Mouse (Mus musculus) embryonic facial prominence, embryonic 10.5 days (tissue): ENCODE measurements at regions not wholly inside any gene's neighbourhood (a gene's known extent, or its start where the extent isn't known, plus 50 kb on each side); places are given as distances from the start of the nearest gene placed in this dataset.

ENCODE experiments used
- DNase-seq: peaks from one replicate; pipeline ENCODE4 v3.0.0-alpha.2; 2017; ENCODE audit warnings: low spot score
- H3K27ac ChIP-seq: fragments of 300-500 bp; sonication (generic); replicated peaks from 2 replicates; pipeline ENCODE4 v1.5.1; 2016; ENCODE audit warnings: mild to moderate bottlenecking
- H3K27me3 ChIP-seq: fragments of 300-500 bp; sonication (generic); replicated peaks from 2 replicates; pipeline ENCODE4 v1.6.1; 2016; ENCODE audit warnings: low read depth, mild to moderate bottlenecking; ENCODE audit not compliant: poor library complexity, severe bottlenecking
- H3K36me3 ChIP-seq: fragments of 300-500 bp; sonication (generic); replicated peaks from 2 replicates; pipeline ENCODE4 v1.6.1; 2016; ENCODE audit warnings: mild to moderate bottlenecking, moderate library complexity
- H3K4me1 ChIP-seq: fragments of 300-500 bp; sonication (generic); 2 replicates; pipeline ENCODE4 v1.6.1; 2016
- H3K4me3 ChIP-seq: fragments of 300-500 bp; sonication (generic); 2 replicates; pipeline ENCODE4 v1.5.1; 2016; ENCODE audit warnings: mild to moderate bottlenecking, moderate library complexity
- H3K9me3 ChIP-seq: fragments of 300-500 bp; sonication (generic); 2 replicates; pipeline ENCODE4 v1.6.1; 2016; ENCODE audit warnings: mild to moderate bottlenecking
- WGBS: fragments of 180-500 bp; shearing (Covaris S2); methylation state at CpG from one replicate; pipeline ENCODE4 v1.1.7; 2016; 5-methylcytosine and 5-hydroxymethylcytosine counted together

DNA sequence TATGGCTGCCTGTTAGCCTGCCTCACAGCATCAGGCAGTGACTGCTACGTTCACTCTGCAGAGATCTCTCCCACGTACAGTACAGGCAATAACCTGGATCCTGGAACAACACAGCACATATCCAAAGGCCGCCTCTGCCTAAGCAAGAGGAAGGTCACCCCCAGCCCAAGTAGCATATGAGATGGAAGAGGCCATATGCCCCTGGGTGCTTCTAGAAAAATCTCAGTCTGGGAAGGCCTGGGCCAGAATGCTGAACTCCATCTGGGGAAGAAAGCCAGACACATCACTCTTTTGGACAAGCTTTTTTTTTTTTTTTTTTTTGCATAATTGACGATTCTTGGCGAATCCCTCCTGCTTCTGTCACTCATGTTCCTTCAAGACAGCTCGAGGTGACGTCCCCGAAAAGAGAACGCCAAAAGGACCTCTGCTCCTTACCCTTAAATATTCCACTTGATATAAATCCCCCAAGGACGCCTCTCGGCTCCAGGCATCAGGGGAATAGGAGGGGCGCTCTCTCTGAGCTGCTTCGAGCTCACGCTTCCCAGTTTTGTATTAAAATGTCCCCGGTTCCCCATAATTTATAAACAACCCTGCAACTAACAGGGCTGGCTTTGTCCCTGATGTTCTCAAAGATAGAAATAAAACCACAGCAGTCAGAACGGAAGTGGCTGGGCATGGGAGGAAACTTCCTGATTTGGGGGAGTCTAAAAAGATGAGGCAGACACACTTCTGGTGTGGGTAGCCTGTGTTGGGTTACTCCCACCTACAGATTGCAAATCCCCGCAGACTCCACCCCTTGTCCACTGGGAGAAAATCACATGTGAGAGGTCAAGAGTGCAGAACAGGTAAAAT is 150.4 kb downstream of the Cryba4 start:
- no peak for DNase-seq
- H3K27me3 ChIP-seq = peaks cover 20% of the 10 kb centered on the region; the same call in 1 of the 2 replicates
- H3K9me3 ChIP-seq = no peaks in the 10 kb centered on the region
- H3K4me1 ChIP-seq = no peaks in the 10 kb centered on the region
- H3K4me3 ChIP-seq = no peak overlapping the region
- WGBS = 82% methylated on average over 17 of the region's 17 CpGs
- H3K27ac ChIP-seq = no peak overlapping the region
- H3K36me3 ChIP-seq = no peaks in the 10 kb centered on the region

DNA sequence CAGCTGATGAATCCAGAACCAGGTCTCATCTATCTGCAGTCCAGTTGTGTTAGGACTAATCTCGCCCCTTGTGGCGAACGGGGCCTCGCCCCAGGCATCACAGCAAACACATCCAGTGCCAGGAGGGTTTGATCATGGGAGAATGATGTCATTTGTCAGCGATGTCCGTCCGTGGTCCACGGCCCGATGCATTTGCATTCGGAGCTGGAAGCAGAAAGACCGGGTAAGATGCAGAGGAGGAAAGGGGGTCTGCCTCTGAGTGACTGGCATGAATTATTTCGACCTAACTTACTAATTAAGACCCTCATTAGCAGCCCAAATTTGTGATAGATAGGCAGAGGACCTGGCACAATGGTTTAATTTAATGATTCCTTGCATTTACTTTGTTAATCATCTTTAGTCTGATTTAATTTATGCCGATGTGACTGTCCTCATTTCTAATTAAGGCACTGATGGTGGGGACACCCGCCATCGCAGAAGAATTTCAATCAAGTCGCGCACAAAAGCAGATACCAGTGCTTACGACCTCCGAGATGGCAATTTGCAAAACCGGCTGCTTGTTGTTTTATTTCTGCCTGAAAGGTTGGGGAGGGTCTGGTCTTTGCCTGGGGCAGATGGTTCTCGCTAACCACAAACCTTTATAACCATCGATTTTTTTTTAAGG is 141.9 kb downstream of the Cryba4 start:
- WGBS = 69% methylated on average over 22 of the region's 22 CpGs
- H3K9me3 ChIP-seq = no peaks in the 10 kb centered on the region
- H3K4me3 ChIP-seq = no peak overlapping the region
- no peak overlapping the region for H3K27ac ChIP-seq
- DNase-seq = no peak
- peaks cover 19% of the 10 kb centered on the region for H3K4me1 ChIP-seq
- no peaks in the 10 kb centered on the region for H3K36me3 ChIP-seq
- no peaks in the 10 kb centered on the region for H3K27me3 ChIP-seq

DNA sequence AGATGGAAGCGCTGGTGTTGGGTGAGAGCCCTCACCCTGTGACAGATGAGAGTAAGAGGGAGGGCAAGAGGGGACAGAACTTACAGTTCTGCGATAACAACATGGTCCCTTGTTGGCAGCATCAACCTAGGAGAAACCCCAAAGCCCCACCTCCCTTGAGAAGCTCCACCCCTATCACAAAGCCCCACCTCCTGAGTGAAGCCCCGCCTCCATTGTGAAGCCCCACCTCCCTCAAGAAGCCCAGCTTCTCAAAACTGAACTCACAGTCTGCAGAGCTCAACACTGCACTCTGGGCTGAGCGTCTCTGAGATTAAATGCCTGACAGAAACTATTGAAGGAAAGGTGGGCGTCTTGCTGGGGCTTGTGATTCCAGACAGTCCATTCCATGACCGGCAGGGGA is 131.6 kb downstream of the Cryba4 start:
- peaks cover 20% of the 10 kb centered on the region for H3K4me1 ChIP-seq
- H3K36me3 ChIP-seq = no peaks in the 10 kb centered on the region
- H3K27ac ChIP-seq = no peak overlapping the region
- no peaks in the 10 kb centered on the region for H3K9me3 ChIP-seq
- no peak overlapping the region for H3K4me3 ChIP-seq
- no peak for DNase-seq
- 72% methylated on average over 6 of the region's 6 CpGs for WGBS
- peaks cover 24% of the 10 kb centered on the region for H3K27me3 ChIP-seq

DNA sequence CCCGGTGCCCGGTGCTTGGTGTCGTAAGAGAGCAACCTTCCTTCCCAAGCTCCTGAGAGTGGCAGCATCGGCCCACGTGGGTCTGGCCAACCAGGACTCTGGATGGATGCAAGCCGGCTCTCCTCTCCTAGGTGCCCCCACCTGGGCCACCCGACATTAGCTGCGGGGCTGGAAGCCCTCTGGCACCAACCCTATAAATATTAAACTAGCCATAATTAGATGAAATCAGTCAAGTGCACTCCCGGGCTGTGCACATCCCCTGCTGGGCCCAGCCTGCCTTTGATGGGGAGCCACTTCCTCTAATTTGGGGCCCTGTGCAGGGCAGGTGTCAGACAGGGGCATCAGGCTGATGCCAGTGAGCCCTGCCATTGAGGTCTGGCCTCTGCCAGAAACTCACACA is 130.8 kb downstream of the Cryba4 start:
- no peak overlapping the region for H3K4me3 ChIP-seq
- H3K27me3 ChIP-seq = peaks cover 24% of the 10 kb centered on the region
- DNase-seq = no peak
- H3K36me3 ChIP-seq = no peaks in the 10 kb centered on the region
- no peaks in the 10 kb centered on the region for H3K9me3 ChIP-seq
- WGBS = 79% methylated on average over 9 of the region's 9 CpGs
- peaks cover 20% of the 10 kb centered on the region for H3K4me1 ChIP-seq
- no peak overlapping the region for H3K27ac ChIP-seq

DNA sequence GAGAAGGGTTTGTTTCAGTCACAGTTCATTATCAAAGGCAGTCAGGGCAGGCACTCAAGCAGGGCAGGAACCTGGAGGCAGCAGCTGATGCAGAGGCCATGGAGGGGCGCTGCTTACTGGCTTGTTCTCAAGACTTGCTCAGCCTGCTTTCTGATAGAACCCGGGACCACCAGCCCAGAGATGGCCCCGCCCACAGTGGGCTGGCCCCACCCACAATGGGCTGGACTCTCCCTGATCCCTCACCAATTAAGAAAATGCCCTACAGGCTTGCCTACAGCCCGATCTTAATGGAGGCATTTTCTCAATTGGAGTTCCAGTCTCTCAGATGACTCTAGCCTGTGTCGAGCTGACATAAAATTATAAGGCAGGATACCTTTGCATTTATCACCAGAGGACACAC is 129.7 kb downstream of the Cryba4 start:
- peak; percentile 49 for DNase-seq
- Histone ChIP-seq H3K4me1 (peaks cover 20% of the 10 kb centered on the region), H3K27ac (no peak overlapping the region), H3K36me3 (no peaks in the 10 kb centered on the region), H3K9me3 (no peaks in the 10 kb centered on the region), H3K4me3 (no peak overlapping the region), H3K27me3 (peaks cover 24% of the 10 kb centered on the region)
- WGBS = 13% methylated on average over 5 of the region's 5 CpGs

DNA sequence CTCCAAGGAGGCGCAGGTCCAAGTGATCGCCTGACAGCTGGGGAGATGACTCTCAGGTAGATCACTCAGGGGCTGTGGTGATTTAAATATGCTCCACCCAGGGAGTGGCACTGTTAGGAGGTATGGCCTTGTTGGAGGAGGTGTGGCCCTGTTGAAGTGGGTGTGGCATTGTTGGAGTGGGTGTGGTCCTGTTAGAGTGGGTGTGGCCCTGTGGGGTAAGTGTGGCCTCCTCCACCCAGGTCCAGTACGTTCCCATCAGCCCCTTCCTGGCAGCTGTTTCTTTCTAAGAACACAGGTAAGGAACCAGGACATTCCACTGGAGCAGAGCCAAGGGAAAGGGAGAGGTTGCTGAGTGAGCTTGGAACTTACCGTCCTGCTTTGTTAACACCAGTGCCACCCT is 125.1 kb downstream of the Cryba4 start:
- Histone ChIP-seq H3K27ac (no peak overlapping the region), H3K36me3 (no peaks in the 10 kb centered on the region), H3K4me1 (peaks cover 21% of the 10 kb centered on the region), H3K4me3 (no peak overlapping the region), H3K27me3 (peaks cover 16% of the 10 kb centered on the region; the same call in 1 of the 2 replicates), H3K9me3 (no peaks in the 10 kb centered on the region)
- DNase-seq = no peak
- whole genome bisulfite sequencing = 86% methylated on average over 4 of the region's 4 CpGs

DNA sequence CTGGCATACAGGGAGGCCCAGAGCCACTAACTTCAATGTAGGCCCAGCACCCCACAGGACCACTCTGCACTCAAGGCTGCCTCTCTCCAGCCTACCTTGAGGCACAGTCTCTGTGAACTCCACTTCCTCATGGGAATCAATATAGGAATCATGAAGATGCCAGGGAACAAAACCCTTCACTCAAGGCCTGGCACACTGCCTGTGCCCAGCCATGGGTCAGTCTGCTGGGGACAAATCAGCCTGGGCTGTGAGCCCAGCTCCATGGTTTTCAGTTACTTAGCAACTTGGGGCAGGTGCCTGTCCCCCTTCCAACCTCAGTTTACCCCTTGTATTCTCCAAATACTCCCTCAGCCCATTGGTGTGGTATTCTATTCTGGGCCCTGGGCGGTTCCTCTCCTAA is 119.6 kb downstream of the Cryba4 start:
- Histone ChIP-seq H3K27me3 (peaks cover 13% of the 10 kb centered on the region; the same call in 1 of the 2 replicates), H3K27ac (no peak overlapping the region), H3K36me3 (no peaks in the 10 kb centered on the region), H3K9me3 (no peaks in the 10 kb centered on the region), H3K4me1 (peaks cover 27% of the 10 kb centered on the region), H3K4me3 (no peak overlapping the region)
- WGBS = 84% methylated on average over 1 of the region's 1 CpGs
- DNase-seq = no peak

DNA sequence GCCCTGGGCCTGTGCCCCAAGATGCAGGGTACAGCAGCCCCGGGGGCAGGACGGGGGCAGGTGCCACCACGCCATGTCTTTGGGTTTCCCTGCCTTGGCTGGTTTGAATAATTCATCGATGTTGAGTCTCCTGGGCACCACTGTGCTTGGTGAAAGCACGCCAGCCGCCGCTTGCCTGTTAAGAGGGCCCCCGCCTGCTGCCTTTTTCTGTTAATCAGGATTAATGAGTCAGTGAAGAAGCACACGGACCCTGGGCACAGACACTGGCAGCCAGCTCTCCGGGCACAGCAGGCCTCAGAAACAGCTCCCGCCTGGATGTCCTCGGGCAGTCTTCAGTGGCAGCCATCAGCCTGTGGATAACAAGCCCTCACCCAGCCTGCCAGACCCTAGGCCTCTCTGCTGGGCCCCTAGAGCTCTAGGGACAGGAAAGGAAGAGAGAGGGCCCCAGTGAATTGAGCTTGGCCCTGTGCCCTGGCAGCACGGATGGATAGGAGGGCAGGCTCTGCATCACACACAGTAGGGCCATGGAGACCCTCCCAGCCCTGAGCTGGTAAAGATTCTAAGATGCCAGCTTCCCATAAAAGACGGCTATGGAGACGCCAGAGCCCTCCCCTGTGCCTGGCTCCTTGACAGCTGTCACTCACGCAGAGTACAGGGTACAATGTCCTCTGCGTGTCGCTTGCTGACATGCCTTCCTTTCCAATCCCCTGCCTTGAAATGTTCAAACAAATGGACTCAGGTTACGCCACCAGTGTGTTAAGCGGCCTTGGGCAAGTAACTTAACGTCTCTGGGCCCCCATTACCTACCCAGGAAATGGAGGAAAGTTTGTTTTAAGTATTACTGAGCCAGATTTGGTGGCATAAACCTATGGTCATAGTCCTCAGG is 118.4 kb downstream of the Cryba4 start:
- Histone ChIP-seq H3K36me3 (no peaks in the 10 kb centered on the region), H3K27ac (0 out of 2 replicates have a peak overlapping the region, but pooled peaks have one; percentile 54), H3K4me3 (no peak overlapping the region), H3K27me3 (peaks cover 13% of the 10 kb centered on the region; the same call in 1 of the 2 replicates), H3K9me3 (no peaks in the 10 kb centered on the region), H3K4me1 (peaks cover 27% of the 10 kb centered on the region)
- no peak for DNase-seq
- WGBS = 73% methylated on average over 21 of the region's 21 CpGs

- 37% methylated on average over 12 of the region's 14 CpGs for WGBS
- H3K4me1 ChIP-seq = peaks cover 29% of the 10 kb centered on the region
- no peak overlapping the region for H3K27ac ChIP-seq
- H3K9me3 ChIP-seq = no peaks in the 10 kb centered on the region
- H3K4me3 ChIP-seq = no peak overlapping the region
- H3K27me3 ChIP-seq = peaks cover 13% of the 10 kb centered on the region; the same call in 1 of the 2 replicates
- DNase-seq = no peak
- no peaks in the 10 kb centered on the region for H3K36me3 ChIP-seq
These were observed 115.7 kb downstream of the Cryba4 start for GRCm38 (mm10) chr5:112136646-112137045.

DNA sequence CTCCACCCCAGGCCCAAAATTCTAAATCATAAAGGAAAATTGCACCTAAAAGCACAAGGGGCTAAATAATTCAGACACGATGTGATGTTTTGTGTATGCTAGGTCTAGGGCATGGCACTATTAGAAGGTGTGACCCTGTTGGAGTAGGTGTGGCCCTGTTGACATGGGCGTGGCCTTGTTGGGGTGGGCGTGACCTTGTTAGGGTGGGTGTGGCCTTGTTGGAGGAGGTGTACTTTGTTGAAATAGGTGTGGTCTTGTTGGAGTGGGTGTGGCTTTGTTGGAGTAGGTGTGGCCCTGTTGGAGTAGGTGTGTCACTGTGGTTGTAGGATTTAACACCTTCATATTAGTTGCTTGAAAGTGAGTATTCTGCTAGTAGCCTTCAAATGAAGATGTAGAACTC is 114.1 kb downstream of the Cryba4 start:
- Histone ChIP-seq H3K4me1 (peaks cover 29% of the 10 kb centered on the region), H3K9me3 (no peaks in the 10 kb centered on the region), H3K4me3 (no peak overlapping the region), H3K27me3 (peaks cover 13% of the 10 kb centered on the region; the same call in 1 of the 2 replicates), H3K36me3 (no peaks in the 10 kb centered on the region), H3K27ac (no peak overlapping the region)
- 81% methylated on average over 3 of the region's 3 CpGs for WGBS
- DNase-seq = no peak

GRCm38 (mm10) chr5:112142731-112143130 is 109.6 kb downstream of the Cryba4 start:
- 87% methylated on average over 3 of the region's 3 CpGs for WGBS
- peaks cover 14% of the 10 kb centered on the region for H3K4me1 ChIP-seq

DNA sequence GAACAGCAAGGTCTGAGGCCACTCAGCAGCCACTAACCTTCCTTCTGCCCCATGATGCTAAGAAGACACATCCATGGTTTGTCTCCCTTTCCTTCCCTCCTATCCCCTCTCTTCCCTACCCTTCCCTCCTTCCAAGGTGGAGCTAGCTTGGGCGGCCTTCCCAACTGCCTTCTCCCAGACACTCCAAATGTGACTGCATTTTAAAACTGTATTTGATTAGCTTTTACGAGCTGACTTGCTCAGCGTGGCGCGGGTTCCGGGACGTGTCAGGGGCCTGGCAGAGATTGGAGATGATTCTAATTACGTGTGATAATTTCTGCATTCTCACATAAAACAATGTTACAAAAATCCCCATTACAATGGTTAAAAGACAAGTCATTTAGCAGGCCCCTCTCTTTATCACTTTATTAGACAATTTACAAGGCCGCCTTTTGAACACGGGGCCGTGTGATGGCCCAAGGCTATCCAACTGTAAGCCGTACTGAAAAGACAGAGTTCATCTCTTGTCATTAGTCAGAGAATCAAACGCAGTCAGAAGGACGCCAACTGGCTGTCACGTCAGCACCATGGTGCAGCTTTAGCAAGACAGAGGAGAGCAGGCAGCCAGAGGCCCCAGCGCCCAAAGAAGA is 108.2 kb downstream of the Cryba4 start:
- DNase-seq = no peak
- Histone ChIP-seq H3K36me3 (no peaks in the 10 kb centered on the region), H3K27ac (no peak overlapping the region), H3K9me3 (no peaks in the 10 kb centered on the region), H3K27me3 (no peaks in the 10 kb centered on the region; the same call in 1 of the 2 replicates), H3K4me1 (peaks cover 15% of the 10 kb centered on the region), H3K4me3 (no peak overlapping the region)
- 89% methylated on average over 16 of the region's 16 CpGs for WGBS

More at GRCm38 (mm10) chr5:112142731-112143130, 109.6 kb downstream of the Cryba4 start:
- H3K27me3 ChIP-seq = no peaks in the 10 kb centered on the region; the same call in 1 of the 2 replicates
- DNase-seq = no peak
- H3K27ac ChIP-seq = no peak overlapping the region
- no peaks in the 10 kb centered on the region for H3K36me3 ChIP-seq
- no peaks in the 10 kb centered on the region for H3K9me3 ChIP-seq
- H3K4me3 ChIP-seq = no peak overlapping the region
